Mouse (Mus musculus) embryonic facial prominence, embryonic 15.5 days (tissue): ENCODE measurements at regions not wholly inside any gene's neighbourhood (a gene's known extent, or its start where the extent isn't known, plus 50 kb on each side); places are given as distances from the start of the nearest gene placed in this dataset.
"Not testable (repeated sequence)": the region's sequence is repeated elsewhere in the genome, so short reads cannot be mapped to it uniquely, and the experiment has no call there.

Source experiments
- ATAC-seq: fragments of 200-750 bp; cut with Nextera tagmentation; 2 replicates; pipeline ENCODE4 v1.8.0; 2017; ENCODE audit warnings: low read depth, moderate TSS enrichment; ENCODE audit not compliant: insufficient number of reproducible peaks, low FRiP score, low TSS enrichment
- H3K27ac ChIP-seq: fragments of 300-500 bp; sonication (generic); replicated peaks from 2 replicates; pipeline ENCODE4 v1.5.1; 2015; ENCODE audit warnings: mild to moderate bottlenecking, inconsistent platforms
- H3K27me3 ChIP-seq: fragments of 300-500 bp; sonication (generic); 2 replicates; pipeline ENCODE4 v1.6.1; 2015; ENCODE audit warnings: inconsistent platforms
- H3K36me3 ChIP-seq: fragments of 300-500 bp; sonication (generic); 2 replicates; pipeline ENCODE4 v1.6.1; 2015; ENCODE audit warnings: mild to moderate bottlenecking, inconsistent platforms
- H3K4me1 ChIP-seq: fragments of 300-500 bp; sonication (generic); 2 replicates; pipeline ENCODE4 v1.6.1; 2015; ENCODE audit warnings: inconsistent platforms
- H3K4me2 ChIP-seq: fragments of 300-500 bp; sonication (generic); replicated peaks from 2 replicates; pipeline ENCODE4 v1.6.1; 2015; ENCODE audit warnings: mild to moderate bottlenecking, inconsistent platforms
- H3K4me3 ChIP-seq: fragments of 300-500 bp; sonication (generic); replicated peaks from 2 replicates; pipeline ENCODE4 v1.5.1; 2015; ENCODE audit warnings: mild to moderate bottlenecking, inconsistent platforms
- H3K9ac ChIP-seq: fragments of 300-500 bp; sonication (generic); 2 replicates; pipeline ENCODE4 v1.6.1; 2015; ENCODE audit warnings: inconsistent platforms
- H3K9me3 ChIP-seq: fragments of 300-500 bp; sonication (generic); replicated peaks from 2 replicates; pipeline ENCODE4 v1.6.1; 2016; ENCODE audit warnings: inconsistent platforms
- WGBS: fragments of 180-500 bp; shearing (Covaris S2); methylation state at CpG from one replicate; pipeline ENCODE4 v1.1.7; 2015; 5-methylcytosine and 5-hydroxymethylcytosine counted together

- no peaks in the 10 kb centered on the region for H3K36me3 ChIP-seq
- no peaks in the 10 kb centered on the region for H3K27me3 ChIP-seq
- H3K9ac ChIP-seq = no peak overlapping the region
- ATAC-seq = no peak
- no peaks in the 10 kb centered on the region for H3K9me3 ChIP-seq
- WGBS = 64% methylated on average over 4 of the region's 4 CpGs
- no peak overlapping the region for H3K4me2 ChIP-seq
- H3K4me3 ChIP-seq = no peak overlapping the region
- no peaks in the 10 kb centered on the region for H3K4me1 ChIP-seq
- no peak overlapping the region for H3K27ac ChIP-seq
Measured at GRCm38 (mm10) chr2:78023916-78024685, 77.9 kb upstream of the Cwc22 start.

DNA sequence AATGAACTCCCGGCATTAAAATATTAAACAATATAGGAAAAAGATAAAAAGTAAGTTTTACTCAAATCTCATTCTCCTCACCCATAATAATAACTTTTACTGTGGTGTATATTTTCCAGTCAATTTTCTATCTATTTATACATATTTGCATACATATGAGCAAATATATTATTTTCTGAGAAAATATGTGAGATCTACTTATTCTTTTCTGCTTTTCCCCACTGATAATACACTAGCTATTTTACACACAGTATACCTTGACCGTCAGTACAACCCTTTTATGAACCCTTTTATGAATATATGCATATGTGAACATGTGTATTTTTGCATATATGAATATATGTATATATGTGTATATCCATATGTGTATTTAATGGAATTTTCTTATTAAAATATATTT, 77.2 kb upstream of the Cwc22 start:
- Histone ChIP-seq H3K36me3 (no peaks in the 10 kb centered on the region), H3K9me3 (no peaks in the 10 kb centered on the region), H3K27me3 (no peaks in the 10 kb centered on the region), H3K9ac (no peak overlapping the region), H3K4me1 (no peaks in the 10 kb centered on the region), H3K4me3 (no peak overlapping the region), H3K4me2 (no peak overlapping the region), H3K27ac (no peak overlapping the region)
- ATAC-seq = no peak
- WGBS = 81% methylated on average over 2 of the region's 2 CpGs

DNA sequence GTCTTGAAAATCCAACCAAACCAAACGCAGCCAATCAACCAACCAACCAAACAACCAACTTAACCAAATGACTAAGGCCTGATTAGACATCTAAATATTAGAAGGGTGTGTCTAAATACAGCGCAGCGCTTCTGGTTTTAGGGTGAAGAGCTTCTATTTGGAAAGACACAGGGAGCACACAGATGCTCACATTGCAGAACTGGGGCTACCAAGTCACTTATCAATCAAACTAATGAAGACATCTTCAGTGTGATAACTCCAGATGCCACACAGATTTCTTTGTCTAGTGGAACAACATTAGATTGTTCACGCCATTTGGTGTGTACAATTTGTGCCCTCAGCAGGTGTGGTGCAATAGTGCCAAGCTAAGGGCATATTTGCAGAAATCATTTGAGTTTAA, 76.6 kb upstream of the Cwc22 start:
- Histone ChIP-seq H3K4me1 (no peaks in the 10 kb centered on the region), H3K36me3 (no peaks in the 10 kb centered on the region), H3K9ac (no peak overlapping the region), H3K27me3 (no peaks in the 10 kb centered on the region), H3K27ac (no peak overlapping the region), H3K4me2 (no peak overlapping the region), H3K9me3 (no peaks in the 10 kb centered on the region), H3K4me3 (no peak overlapping the region)
- WGBS = 80% methylated on average over 4 of the region's 4 CpGs
- ATAC-seq = no peak

DNA sequence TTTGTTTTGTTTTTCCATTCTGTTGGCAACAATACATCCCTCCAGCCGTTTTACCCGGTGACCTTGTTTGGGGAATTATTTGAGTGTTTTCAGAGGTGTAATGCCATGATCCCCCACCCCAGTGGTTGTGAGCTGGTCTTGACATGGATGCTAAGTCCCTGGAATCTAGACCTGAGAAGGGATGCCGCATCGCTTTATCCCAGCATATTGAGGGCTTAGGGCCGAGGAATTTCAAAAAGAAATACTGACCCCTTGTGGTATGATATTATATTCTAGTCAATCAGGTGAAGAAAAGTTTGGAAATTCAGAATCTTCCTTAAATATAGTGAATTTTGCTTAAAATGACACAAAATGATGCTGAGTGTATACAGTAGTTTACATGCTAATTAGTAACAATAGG, 75.7 kb upstream of the Cwc22 start:
- H3K36me3 ChIP-seq = no peaks in the 10 kb centered on the region
- no peak overlapping the region for H3K27ac ChIP-seq
- WGBS = 20% methylated on average over 5 of the region's 5 CpGs
- no peak overlapping the region for H3K4me3 ChIP-seq
- ATAC-seq = no peak
- H3K4me2 ChIP-seq = no peak overlapping the region
- no peaks in the 10 kb centered on the region for H3K9me3 ChIP-seq
- no peaks in the 10 kb centered on the region for H3K27me3 ChIP-seq
- H3K4me1 ChIP-seq = no peaks in the 10 kb centered on the region
- H3K9ac ChIP-seq = no peak overlapping the region

GRCm38 (mm10) chr2:78021356-78021900, 75.3 kb upstream of the Cwc22 start:
- Histone ChIP-seq H3K9me3 (no peaks in the 10 kb centered on the region), H3K4me1 (no peaks in the 10 kb centered on the region), H3K9ac (no peak overlapping the region), H3K27me3 (no peaks in the 10 kb centered on the region), H3K4me2 (no peak overlapping the region), H3K4me3 (no peak overlapping the region), H3K36me3 (no peaks in the 10 kb centered on the region), H3K27ac (no peak overlapping the region)
- ATAC-seq = no peak
- 68% methylated on average over 2 of the region's 2 CpGs for WGBS

GRCm38 (mm10) chr2:78020516-78020915, 74.3 kb upstream of the Cwc22 start:
- Histone ChIP-seq H3K4me3 (no peak overlapping the region), H3K27me3 (no peaks in the 10 kb centered on the region), H3K36me3 (no peaks in the 10 kb centered on the region), H3K9ac (no peak overlapping the region), H3K9me3 (no peaks in the 10 kb centered on the region), H3K27ac (no peak overlapping the region), H3K4me2 (no peak overlapping the region), H3K4me1 (no peaks in the 10 kb centered on the region)
- 79% methylated on average over 3 of the region's 3 CpGs for WGBS
- ATAC-seq = no peak

DNA sequence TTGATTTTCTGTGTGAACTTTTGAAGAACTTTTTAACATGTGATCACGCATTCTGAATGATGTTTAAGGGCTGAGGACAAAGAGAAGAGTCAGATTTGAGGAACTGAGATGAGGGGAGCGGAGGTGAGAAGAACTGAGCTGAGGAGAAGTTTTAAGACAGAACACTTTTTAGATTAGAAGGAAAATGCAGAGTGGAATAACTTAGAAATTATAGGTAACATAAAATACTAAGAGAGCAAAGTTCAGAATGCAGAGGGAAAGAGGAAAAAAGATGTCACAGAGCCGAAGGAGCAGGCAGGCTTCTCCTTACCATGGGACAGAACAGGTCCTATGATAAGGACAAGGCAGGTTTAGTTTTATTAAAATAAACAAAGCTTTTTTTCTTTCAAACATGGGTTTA, 73.7 kb upstream of the Cwc22 start:
- H3K4me2 ChIP-seq = no peak overlapping the region
- ATAC-seq = no peak
- no peaks in the 10 kb centered on the region for H3K9me3 ChIP-seq
- WGBS = 89% methylated on average over 3 of the region's 3 CpGs
- no peak overlapping the region for H3K27ac ChIP-seq
- no peak overlapping the region for H3K9ac ChIP-seq
- no peaks in the 10 kb centered on the region for H3K36me3 ChIP-seq
- H3K4me1 ChIP-seq = no peaks in the 10 kb centered on the region
- H3K4me3 ChIP-seq = no peak overlapping the region
- H3K27me3 ChIP-seq = no peaks in the 10 kb centered on the region

- not testable (repeated sequence) for ATAC-seq, H3K4me3 ChIP-seq, H3K4me1 ChIP-seq, H3K4me2 ChIP-seq, H3K27ac ChIP-seq, H3K36me3 ChIP-seq, H3K9me3 ChIP-seq, H3K9ac ChIP-seq, H3K27me3 ChIP-seq
- 95% methylated on average over 6 of the region's 6 CpGs for WGBS
Measured at GRCm38 (mm10) chr2:78012441-78012840, 66.3 kb upstream of the Cwc22 start.

- Histone ChIP-seq H3K4me2 (no peak overlapping the region), H3K27ac (no peak overlapping the region), H3K4me3 (no peak overlapping the region), H3K27me3 (no peaks in the 10 kb centered on the region), H3K9ac (no peak overlapping the region), H3K4me1 (no peaks in the 10 kb centered on the region), H3K36me3 (no peaks in the 10 kb centered on the region), H3K9me3 (no peaks in the 10 kb centered on the region)
- WGBS = 67% methylated on average over 2 of the region's 2 CpGs
- no peak for ATAC-seq
Measured at GRCm38 (mm10) chr2:78011821-78012220, 65.6 kb upstream of the Cwc22 start.

- Histone ChIP-seq H3K4me2 (no peak overlapping the region), H3K9me3 (no peaks in the 10 kb centered on the region), H3K9ac (no peak overlapping the region), H3K36me3 (no peaks in the 10 kb centered on the region), H3K4me3 (no peak overlapping the region), H3K27ac (no peak overlapping the region), H3K27me3 (no peaks in the 10 kb centered on the region), H3K4me1 (no peaks in the 10 kb centered on the region)
- WGBS = 79% methylated on average over 2 of the region's 2 CpGs
- ATAC-seq = no peak
Measured at GRCm38 (mm10) chr2:78011051-78011800, 65.1 kb upstream of the Cwc22 start.

GRCm38 (mm10) chr2:78010066-78010690, 64.0 kb upstream of the Cwc22 start:
- Histone ChIP-seq H3K4me1 (no peaks in the 10 kb centered on the region), H3K27me3 (no peaks in the 10 kb centered on the region), H3K27ac (no peak overlapping the region), H3K4me2 (no peak overlapping the region), H3K9me3 (no peaks in the 10 kb centered on the region), H3K36me3 (no peaks in the 10 kb centered on the region), H3K4me3 (no peak overlapping the region), H3K9ac (no peak overlapping the region)
- WGBS = 89% methylated on average over 5 of the region's 5 CpGs
- ATAC-seq = no peak
